Mouse (Mus musculus) frontal cortex, postnatal 14 days (tissue): ENCODE measurements around the gene Ercc6l2.
"Not testable (repeated sequence)": the region's sequence is repeated elsewhere in the genome, so short reads cannot be mapped to it uniquely, and the experiment has no call there.

Source experiments
- DNase-seq, 2 experiments: peaks; one replicate each; pipeline ENCODE4 v3.0.0; 2022; ENCODE audit warnings: low spot score in 2 of 2

Ercc6l2 gene

DNA sequence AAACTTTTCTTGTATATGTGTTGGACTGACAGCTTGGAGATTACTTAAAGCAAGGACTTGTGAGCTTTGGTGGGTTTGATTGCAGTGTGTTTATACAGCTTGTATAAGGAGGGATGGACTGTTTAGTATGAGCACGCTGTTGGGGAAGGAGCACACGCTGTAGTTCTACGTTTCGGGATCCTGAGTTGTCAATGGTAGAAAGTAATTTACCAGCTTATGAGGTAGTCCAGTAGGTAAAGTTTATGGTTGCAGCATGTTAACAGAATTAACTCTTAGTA, 64.8 kb downstream of the Ercc6l2 start:
- DNase-seq = no peak

DNA sequence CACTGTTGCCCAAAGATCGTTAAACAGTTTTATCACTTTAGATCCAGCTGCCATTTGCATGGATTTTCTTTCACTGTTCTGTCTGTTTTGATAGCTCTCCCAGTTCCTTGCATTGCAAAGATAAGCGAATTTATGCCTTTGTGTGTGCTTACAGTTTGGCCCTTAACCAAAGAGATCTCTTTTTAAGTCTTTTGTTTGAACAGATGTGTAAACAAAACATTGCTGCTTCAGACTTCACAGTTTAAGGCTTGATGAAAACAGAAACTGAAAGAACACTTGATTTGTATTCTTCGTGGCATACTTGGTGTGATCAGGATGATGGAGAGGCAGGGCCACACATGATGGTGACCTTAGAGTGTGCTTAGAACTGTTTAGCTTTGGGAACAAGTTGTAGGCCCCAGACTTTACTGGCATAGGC, 70.5 kb downstream of the Ercc6l2 start:
- no peak for DNase-seq

DNA sequence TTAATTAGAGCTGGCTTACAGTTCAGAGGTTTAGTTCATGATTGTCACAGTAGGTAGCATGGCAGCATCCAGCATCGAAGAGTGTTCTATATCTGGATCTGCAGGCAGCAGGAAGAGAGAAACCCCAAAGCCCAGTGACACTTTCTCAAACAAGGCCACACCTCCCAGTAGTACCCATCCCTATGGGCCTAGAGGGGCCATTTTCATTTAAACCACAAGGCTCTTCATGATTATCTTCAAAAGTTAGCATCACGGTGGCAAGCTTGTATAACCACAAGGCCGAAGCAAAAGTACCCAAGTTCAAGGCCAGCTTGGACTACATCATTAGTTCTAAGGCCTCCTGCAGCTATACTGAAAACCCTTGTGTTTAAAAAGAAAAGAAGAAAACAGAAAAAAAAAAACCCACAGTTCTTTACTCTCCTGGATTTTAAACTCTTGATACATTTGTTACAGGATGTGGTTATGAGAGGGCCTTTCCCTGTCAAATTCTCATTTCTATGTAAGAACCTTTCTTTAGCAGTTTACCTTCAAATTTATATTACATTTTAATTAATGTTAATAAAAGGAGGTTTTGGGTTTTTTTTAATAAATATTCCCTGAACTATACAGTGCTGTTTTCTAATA, 71.5 kb downstream of the Ercc6l2 start:
- no peak for DNase-seq

DNA sequence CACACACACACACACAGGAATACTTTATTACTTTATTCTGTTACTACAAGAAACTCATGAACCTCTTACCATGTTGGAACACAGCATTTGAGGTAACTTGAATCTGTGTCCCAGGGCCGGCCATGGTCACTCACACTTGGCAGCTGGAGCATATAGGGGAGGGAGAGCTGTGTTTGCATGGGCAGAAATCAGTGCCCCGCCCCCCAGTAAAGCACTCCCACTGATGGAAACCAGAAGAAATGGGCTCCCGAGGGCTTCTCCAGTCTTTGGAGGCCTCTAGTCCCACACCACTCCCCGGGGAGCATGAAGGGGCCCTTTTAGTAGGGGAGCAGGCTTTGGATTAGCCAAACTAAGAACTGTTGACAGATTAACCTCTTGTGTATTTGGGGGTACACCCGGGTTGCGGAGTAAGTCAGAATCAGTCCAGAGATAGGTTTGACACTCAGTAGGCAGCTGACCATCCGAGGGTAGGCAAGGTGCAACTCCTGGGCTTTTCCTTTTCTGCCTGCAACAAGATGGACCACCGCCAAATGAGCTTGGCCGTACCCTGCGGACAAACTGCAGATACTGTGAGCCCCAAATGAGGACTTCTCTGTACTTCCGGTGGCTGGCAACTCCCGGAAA, 85.8 kb downstream of the Ercc6l2 start:
- no peak for DNase-seq

DNA sequence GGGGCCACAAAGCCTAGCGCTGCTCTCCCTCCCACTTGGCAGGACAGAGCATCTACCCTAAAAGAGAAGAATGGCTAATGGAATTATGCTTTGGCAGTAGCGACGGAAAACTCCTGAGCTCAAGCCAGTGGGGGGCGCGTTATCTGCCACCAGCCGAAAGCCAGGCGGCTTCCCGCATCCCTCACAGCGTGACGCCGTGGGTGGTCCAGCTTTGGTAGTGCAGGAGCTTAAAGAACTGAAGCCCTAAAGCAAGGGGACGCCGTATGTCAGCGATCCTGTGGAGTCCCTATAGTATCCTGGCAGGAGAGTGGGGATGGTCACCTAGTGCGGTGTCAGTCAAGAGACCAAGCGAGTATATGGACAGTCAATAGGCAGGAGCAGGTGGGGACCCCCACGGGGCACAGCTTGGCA, 86.3 kb downstream of the Ercc6l2 start:
- peak; percentile 42 to 61 for DNase-seq

DNA sequence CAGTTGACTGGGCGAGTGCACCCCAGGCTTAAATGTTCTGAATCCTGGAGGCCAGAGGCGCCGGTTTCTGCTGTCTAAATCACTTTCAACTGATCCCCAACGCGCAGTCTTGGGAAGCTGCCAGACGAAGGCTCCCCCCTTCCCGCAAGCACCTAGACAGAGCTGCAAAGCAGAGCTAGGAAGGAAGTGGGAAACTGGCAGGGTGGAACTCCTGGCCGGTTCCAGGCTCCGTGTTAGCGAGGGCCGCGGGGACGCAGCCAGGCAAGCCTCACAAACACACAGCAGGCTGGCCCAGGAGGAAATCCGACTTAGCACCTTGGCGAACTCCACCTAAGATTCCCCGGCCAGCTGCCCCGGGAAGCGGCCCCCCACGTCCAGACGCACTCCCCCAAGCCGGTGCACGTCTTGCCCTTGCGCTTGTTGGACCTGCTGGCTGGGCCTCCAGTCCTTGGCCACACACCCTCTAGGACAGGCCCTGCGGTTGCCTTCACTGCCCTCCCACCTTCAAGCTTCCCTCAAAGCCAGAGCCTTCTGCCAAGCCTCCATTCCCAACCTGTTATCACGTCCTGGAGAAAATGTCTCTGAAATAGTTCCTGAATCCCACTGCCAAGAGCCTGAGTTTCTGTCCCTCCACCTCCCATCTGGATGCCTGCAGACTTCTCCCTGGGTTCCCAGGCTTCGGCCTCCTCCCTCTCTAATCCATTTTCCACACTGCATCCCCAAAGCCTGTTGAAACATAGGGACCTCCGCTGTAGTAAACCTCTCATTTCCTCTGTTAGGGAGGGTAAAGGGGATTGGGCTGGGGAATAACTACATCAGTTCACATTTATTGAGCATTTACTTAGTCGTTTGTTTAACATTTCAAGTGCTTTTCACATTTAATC, 86.9 kb downstream of the Ercc6l2 start:
- peak in 1 of 2 experiments; percentile 25 for DNase-seq

DNA sequence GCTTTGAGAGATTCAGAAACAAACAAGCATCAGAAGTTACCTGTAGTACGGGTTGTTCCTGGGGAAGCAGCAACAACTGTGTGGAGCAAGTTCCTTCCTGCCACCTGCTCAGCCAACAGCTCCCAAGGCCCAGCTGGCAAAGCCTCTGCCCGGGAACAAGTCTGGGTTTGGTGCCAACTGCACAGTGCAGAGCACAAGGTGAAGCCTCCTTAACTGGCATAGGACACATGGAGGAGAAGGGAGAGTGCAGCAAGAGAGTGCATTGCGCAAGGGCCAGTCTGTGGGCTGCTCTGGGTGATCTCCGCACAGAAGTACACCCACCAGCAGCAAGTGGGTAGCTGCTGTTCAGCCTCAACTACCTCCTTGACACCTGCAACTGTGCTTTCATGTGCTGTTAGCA, 91.5 kb downstream of the Ercc6l2 start:
- no peak for DNase-seq

DNA sequence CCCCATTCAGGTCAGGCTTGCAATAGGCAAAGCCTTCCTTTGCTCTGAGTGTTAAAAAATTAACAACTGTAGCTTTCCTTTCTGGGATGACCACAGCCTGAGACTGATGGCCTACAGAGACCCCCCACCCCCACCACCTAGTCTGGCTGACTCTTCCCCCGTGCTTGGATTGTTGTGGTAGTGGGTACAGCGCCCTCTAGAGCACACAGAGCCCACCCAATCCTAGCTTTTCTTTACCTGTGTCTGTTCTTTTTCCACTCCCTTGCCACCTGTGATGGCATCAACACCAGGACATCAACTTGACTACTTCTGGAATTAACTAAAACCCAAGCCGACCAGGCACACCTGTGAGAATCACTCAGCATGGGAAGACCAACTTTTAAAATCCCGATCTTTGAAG, 92.4 kb downstream of the Ercc6l2 start:
- DNase-seq = no peak

DNA sequence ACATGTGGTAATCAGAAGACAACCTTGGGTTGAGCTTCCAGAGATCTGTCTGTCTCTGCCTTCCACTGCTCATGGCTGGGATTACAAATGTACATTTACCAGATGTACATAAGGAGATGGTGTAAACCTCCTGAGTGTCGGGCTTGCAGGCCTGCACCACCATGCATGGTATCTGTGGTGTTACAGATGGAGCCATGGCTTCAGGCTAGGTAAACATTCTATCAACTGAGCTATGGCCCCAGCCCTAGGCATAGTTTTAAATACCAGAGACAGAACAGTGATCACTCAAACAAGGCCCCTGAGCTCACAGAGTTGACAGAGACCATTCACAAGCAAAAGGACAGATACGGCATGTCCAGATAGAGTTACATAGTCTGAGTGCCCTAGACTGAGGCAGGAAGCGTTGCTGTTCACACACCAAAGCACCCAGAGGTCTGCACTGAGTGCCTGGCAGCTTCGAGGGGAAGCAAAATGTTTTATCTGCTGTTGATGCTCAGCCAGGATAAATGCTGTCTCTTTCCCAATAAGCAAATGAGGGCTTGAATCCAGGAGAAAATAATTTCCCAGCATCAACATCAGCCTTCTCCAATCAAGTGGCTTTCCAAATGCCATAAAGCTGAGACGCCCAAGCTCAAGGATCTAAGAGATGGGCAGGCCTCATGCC, 95.2 kb downstream of the Ercc6l2 start:
- DNase-seq = no peak

DNA sequence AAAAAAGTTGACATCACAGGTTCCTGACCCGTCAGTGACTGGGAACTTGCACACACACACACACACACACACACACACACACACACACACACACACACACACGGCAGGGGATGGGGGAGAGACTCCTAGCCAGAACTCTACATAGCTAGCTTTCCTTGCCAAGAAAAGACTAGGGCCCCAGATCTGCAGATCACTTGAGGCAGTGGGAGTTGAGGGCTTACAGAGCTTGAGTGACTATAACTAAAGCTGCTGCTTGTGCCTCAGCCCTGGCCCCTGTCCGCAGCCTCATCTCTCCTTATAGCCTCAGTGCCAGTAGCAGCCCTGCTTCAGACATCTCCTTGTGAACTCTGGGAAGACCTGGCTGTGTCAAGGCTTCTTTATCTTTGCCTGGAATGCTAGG, 96.6 kb downstream of the Ercc6l2 start:
- no peak for DNase-seq

DNA sequence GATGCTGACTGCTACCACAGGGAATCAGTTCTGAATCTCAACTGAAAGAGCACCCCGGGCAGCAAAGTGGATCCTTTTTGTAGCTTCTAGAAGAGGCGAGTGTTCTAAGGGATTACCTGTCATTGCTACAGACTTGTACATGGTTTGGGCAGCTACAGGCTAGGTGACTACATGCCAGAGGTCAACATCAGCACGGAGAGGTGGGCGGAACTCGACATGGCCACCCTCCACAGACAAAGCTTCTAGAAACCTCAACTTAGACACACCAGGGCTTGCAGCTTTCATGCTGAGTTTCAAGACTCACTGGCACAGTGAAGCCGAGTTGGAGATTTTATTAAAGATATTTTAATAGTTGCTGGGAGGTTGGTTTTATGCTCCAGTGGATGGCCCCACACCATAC, 98.1 kb downstream of the Ercc6l2 start:
- no peak for DNase-seq

DNA sequence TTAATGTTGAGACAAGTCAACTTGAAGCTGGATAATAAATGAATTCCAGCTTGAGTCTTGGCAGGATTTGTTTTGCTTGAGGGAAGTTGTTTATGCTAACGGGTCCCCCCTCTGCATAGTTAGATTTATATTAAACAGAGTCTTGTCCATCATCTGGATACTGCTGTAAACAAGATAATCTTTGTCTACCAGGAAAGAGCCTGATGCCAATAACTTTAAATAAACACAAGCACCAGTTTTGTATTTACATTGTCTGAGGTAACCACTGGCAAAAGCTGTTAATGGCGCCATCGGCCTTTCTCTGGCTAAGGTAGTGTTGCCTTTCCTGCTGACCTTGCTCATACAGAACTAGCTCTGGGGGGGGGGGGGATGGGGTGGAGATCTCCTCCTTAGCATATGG, 100.1 kb downstream of the Ercc6l2 start:
- no peak for DNase-seq

DNA sequence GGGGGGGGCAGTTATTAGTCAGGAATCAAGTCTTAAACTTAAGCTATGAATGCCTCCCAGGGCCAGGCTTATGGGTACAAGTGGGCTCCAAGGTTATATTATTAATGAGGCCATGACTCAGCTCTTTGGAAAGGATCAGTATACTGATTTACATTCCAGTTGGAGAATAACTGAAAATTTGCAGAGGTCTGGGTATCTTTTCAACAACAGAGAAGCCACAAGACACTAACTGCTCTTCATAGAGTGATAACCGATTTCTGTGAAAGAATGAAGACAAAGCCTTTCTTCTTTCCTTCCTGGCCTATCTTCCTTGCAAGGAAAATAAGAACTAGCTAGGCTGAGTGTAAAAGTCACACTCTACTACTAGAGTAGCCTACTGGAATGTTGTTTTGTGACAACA, 100.6 kb downstream of the Ercc6l2 start:
- DNase-seq = no peak

DNA sequence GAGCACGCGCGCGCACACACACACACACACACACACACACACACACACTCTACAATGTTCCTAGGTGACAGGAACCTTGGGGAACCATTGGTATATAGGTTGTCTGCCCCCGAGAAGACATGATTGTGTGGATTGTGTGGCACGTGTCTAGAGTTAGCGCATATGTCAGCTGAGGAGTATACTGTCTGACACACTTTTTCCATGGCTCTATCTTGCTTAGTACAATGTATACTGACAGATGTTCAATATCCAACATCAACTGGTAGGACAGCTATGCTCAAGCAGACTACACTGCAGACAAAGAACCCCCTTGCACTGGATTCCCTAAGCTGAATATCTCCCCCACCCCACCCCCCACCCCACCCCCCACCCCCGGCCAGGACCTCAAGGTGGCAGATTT, 101.5 kb downstream of the Ercc6l2 start:
- no peak for DNase-seq

DNA sequence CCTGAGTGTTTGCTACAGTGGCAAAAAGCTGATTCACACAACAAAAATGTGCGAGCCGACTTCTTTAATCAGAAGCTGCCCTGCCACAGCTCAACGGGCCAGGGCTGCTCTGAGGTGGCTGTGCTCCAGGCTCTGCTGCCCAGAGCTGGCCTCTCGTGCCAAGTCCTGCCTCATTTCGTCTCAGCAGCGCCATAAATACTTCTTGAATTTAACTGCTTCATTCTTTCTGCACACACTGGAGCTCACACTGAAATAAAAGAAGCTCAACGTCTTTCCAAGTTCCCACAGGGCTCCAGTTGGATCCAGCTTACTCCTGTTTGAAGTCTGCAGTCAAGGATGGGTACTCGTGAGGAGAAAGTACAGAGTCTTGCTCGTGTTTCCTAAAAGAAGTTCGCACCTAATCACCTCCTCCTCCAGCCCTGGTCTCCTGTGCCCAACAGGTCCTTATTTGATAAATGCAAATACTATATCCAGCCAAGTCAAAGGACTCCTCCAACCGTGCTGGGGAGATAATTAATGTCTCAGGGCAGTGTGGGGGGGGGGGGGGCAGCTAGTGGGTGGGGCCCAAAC, 102.2 kb downstream of the Ercc6l2 start:
- peak; percentile 33 to 44 for DNase-seq

DNA sequence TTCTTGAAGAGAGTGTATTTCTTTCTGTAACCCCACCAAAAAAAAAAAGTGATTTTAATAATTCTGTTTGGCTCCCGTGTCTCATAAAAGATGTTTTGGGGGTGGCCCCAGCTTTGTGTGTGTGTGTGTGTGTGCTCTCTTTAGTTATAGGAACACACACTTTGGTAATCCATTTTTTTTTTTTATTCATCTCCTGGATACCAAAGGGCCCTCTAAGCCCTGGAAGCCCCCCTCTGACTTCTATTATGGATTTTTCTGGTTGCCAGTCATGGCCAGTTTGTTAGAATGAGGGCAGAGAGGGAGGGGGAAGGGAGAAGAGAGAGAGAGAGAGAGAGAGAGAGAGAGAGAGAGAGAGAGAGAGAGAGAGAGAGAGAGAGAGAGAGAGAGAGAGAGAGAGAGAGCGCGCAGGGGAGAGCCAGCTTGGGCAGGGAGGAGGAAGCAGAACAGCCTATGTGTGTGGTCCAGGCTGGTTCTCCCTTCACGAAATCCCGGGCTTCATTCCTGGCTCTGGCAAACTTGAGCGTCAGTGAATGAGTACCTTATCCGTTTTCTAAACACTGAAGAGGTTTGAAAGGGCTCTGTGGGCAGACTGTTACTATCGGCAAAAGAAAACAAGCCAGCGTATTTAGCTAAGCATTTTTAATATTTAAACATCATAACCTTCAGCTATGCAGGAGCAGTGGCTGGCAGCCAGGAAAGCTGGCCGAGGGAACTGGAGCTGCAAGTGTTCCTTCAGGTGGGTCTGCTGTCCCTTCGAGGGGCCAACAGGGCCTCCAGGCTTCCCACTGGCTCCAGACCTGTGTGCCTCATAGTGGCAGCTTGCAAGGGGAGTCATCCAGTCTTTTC, 103.0 kb downstream of the Ercc6l2 start:
- peak in 1 of 2 experiments; percentile 13 for DNase-seq

DNA sequence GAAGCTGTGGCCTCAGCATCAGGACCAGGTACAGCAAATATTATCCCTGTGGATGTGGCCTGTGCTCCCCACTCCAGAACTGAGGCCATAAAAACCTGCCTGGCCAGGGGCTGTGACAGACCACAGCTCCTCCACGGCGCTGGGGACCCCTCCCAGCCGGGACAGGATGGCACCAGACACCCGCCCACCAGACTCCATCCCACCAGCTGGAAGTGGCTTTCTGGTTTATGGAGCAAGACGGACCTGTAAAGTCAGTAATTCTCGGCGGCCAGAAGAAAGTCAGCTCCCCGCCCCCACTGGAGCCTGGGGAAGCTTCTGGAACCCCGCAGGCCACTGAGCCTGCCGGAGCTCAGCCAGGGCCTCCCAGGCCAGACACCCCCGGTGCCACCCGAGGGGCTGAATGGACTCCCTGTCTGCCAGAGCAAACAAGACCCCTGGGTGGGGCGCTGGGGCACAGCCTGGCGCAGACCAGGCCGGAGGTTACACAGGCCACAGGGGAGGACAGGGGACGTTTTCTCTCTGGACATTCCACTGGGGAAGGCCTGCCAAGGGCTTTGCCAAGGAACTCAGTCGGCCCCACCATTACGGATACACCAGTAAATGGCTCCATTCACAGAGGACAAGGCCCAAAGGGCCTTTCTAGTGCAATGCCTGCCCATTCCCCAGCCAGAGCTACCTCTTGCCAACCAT, 103.8 kb downstream of the Ercc6l2 start:
- peak; percentile 33 to 63 for DNase-seq

DNA sequence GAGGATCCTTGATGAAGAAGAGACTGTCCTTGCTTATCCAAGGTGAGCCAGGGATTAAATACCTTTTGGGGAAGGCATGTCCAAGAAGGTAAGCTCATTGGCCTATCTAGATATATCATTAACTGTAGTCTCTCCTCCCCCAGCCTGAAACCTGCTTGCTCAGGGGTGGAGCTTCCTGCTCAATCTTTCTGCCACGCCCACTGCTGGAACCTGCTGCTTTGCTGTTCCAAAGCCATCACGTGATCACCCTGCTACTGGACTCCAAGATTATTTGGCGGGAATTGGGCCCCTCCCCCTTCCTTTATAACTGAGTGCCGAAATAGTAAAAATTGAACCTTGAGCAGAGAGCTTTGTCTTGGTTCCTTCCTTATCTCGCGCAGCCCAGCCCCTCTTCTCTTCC, 109.0 kb downstream of the Ercc6l2 start:
- not testable (repeated sequence) for DNase-seq

DNA sequence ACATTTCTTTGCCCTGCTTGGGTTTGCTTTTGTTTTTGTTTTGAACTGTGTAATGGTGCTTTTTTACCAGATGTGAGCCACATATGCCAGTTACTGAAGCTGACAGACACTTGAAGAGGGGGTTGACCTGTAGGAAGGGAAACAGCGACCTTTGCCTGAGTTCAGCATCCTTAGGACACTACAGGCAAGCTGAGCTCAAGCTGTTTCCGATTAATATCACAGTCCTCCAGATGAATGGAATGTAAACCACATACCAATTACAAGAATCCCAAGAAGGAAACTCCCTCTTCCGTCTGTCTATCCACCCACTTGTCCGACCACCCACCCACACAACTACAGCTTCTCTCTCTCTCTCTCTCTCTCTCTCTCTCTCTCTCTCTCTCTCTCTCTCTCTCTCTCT, 112.3 kb downstream of the Ercc6l2 start:
- no peak for DNase-seq

DNA sequence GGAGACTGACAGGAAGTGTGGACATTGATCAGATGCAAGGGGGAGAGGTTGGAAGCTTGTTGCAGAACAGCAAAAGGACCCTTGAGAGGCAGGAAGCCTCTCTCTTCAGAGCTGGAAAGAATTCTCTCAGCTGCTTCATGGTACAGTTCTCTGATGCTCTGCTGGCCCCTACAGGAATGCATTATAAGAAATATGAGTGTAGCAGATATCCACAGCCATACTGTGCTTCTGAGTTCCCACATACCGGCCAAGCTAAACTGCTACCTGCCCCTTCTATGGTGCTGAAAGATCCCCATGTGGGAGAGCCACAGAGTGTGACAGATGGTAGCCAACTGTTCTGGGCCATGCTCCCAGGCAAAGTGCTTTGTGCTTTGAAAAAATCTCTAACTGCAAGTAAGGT, 114.3 kb downstream of the Ercc6l2 start:
- peak; percentile 10 to 11 for DNase-seq
